Mouse (Mus musculus) embryonic facial prominence, embryonic 15.5 days (tissue): ENCODE measurements around the gene Polm. TPM values are rescaled to one million over a fixed set of nuclear protein-coding genes. Genes with fewer than 3 reads are reported as not detected.

ENCODE experiments used
- ATAC-seq: fragments of 200-750 bp; cut with Nextera tagmentation; 2 replicates; pipeline ENCODE4 v1.8.0; 2017; ENCODE audit warnings: low read depth, moderate TSS enrichment; ENCODE audit not compliant: insufficient number of reproducible peaks, low FRiP score, low TSS enrichment
- H3K27ac ChIP-seq: fragments of 300-500 bp; sonication (generic); replicated peaks from 2 replicates; pipeline ENCODE4 v1.5.1; 2015; ENCODE audit warnings: mild to moderate bottlenecking, inconsistent platforms
- H3K27me3 ChIP-seq: fragments of 300-500 bp; sonication (generic); 2 replicates; pipeline ENCODE4 v1.6.1; 2015; ENCODE audit warnings: inconsistent platforms
- H3K36me3 ChIP-seq: fragments of 300-500 bp; sonication (generic); 2 replicates; pipeline ENCODE4 v1.6.1; 2015; ENCODE audit warnings: mild to moderate bottlenecking, inconsistent platforms
- H3K4me1 ChIP-seq: fragments of 300-500 bp; sonication (generic); 2 replicates; pipeline ENCODE4 v1.6.1; 2015; ENCODE audit warnings: inconsistent platforms
- H3K4me2 ChIP-seq: fragments of 300-500 bp; sonication (generic); replicated peaks from 2 replicates; pipeline ENCODE4 v1.6.1; 2015; ENCODE audit warnings: mild to moderate bottlenecking, inconsistent platforms
- H3K4me3 ChIP-seq: fragments of 300-500 bp; sonication (generic); replicated peaks from 2 replicates; pipeline ENCODE4 v1.5.1; 2015; ENCODE audit warnings: mild to moderate bottlenecking, inconsistent platforms
- H3K9ac ChIP-seq: fragments of 300-500 bp; sonication (generic); 2 replicates; pipeline ENCODE4 v1.6.1; 2015; ENCODE audit warnings: inconsistent platforms
- H3K9me3 ChIP-seq: fragments of 300-500 bp; sonication (generic); replicated peaks from 2 replicates; pipeline ENCODE4 v1.6.1; 2016; ENCODE audit warnings: inconsistent platforms
- WGBS: fragments of 180-500 bp; shearing (Covaris S2); methylation state at CpG from one replicate; pipeline ENCODE4 v1.1.7; 2015; 5-methylcytosine and 5-hydroxymethylcytosine counted together
- polyA plus RNA-seq: library from polyadenylated mRNA; unstranded; fragments of >200 nt; fragmentation: Nextera tagmentation; extraction: Ambion mirVana; gene quantifications from 2 replicates; pipeline ENCODE4 v1.2.1, GENCODE M21; 2015

Polm gene
- polyA plus RNA-seq, 1 experiment from 2014 or later: 12.0 TPM

DNA sequence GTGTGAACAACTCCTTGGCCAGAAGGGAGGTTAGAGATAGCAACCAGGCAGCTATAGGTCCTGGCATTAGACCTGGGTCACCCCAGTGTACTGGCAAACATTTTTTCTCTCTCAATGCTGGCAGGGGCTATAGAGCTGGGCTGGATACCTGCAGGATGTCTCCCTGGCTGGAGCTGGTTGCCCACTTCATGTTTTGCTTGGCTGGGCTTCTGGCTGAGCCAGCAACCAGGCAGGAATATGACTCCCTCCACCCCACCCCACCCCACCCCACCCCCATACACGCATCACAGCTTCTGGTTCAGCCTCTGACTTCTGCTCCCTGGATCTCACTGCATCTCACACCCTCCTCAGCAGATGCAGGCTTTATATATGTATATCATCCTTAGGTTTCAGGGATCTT, 14.5 kb upstream of the Polm start:
- H3K27ac ChIP-seq: 0 out of 2 replicates have a peak overlapping the region, but pooled peaks have one; percentile 2
- no peak overlapping the region for H3K4me2 ChIP-seq
- H3K27me3 ChIP-seq: no peaks in the 10 kb centered on the region
- H3K4me3 ChIP-seq: no peak overlapping the region
- H3K36me3 ChIP-seq: no peaks in the 10 kb centered on the region
- peaks cover 34% of the 10 kb centered on the region for H3K4me1 ChIP-seq
- WGBS: 29% methylated on average over 1 of the region's 1 CpGs
- no peak overlapping the region for H3K9ac ChIP-seq
- ATAC-seq: no peak
- H3K9me3 ChIP-seq: no peaks in the 10 kb centered on the region

- H3K9ac ChIP-seq: no peak overlapping the region
- H3K27me3 ChIP-seq: no peaks in the 10 kb centered on the region
- H3K4me1 ChIP-seq: peaks cover 26% of the 10 kb centered on the region
- WGBS: 54% methylated on average over 4 of the region's 4 CpGs
- no peak overlapping the region for H3K4me3 ChIP-seq
- H3K9me3 ChIP-seq: no peaks in the 10 kb centered on the region
- no peak for ATAC-seq
- H3K36me3 ChIP-seq: no peaks in the 10 kb centered on the region
- no peak overlapping the region; the same call in 1 of the 2 replicates for H3K27ac ChIP-seq
- H3K4me2 ChIP-seq: no peak overlapping the region
These were observed 13.4 kb upstream of the Polm start for GRCm38 (mm10) chr11:5851021-5851736.

GRCm38 (mm10) chr11:5850452-5850851, 12.6 kb upstream of the Polm start:
- H3K27ac ChIP-seq: no peak overlapping the region
- H3K4me1 ChIP-seq: peaks cover 19% of the 10 kb centered on the region
- no peak overlapping the region for H3K4me2 ChIP-seq
- H3K9me3 ChIP-seq: no peaks in the 10 kb centered on the region
- no peak overlapping the region for H3K9ac ChIP-seq
- WGBS: 35% methylated on average over 5 of the region's 5 CpGs
- H3K4me3 ChIP-seq: no peak overlapping the region
- no peaks in the 10 kb centered on the region for H3K36me3 ChIP-seq
- no peak for ATAC-seq
- no peaks in the 10 kb centered on the region for H3K27me3 ChIP-seq

DNA sequence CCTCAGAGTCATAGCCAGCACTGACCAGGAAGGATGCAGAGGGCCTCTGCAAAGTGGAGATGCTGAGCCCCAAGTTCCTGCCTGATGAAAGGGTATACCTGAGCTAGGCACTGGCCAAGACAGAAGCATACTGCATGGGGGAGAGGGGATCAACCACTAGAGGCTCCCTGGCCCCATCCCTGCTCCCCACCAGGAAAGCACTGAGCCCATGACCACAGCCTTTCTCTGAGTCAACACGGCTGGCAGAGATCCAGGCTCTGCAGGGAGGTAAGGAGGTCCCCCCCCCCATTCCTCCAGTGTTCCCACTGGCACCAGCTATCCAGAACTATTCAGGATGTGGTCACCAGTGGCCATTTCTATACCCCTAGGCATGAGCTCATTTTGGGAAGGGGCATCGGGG, 11.5 kb upstream of the Polm start:
- ATAC-seq: 0 out of 2 replicates have a peak, but pooled peaks have one; percentile 20

DNA sequence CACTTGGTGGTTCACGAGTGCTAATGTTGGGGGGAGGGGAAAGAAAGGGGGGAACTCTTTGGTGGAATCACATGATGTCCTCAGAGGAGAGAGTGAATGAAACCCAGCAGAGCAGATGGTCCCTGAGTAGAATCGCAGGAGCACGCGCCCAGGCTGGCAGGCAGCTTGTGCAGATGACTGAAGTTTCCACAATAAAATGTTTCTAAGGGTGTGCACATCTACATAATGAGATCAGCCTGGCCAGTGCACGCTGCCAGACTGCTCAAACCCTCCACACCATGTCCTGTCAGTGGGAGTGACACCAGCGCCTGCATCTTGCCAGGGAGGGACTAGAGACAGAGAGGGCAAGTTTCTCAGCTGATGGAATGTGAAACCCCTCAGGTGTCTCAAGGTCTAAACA, 10.9 kb upstream of the Polm start:
- no peak overlapping the region for H3K4me2 ChIP-seq
- no peaks in the 10 kb centered on the region for H3K36me3 ChIP-seq
- 22% methylated on average over 6 of the region's 6 CpGs for WGBS
- H3K4me3 ChIP-seq: no peak overlapping the region
- H3K9ac ChIP-seq: no peak overlapping the region
- H3K27ac ChIP-seq: peak overlapping the region; percentile 28; the same call in 1 of the 2 replicates
- H3K9me3 ChIP-seq: no peaks in the 10 kb centered on the region
- H3K27me3 ChIP-seq: no peaks in the 10 kb centered on the region
- peak; percentile 44; the same call in 1 of the 2 replicates for ATAC-seq
- peaks cover 18% of the 10 kb centered on the region for H3K4me1 ChIP-seq

More for the DNA sequence above, 11.5 kb upstream of the Polm start:
- H3K4me3 ChIP-seq: no peak overlapping the region
- no peaks in the 10 kb centered on the region for H3K9me3 ChIP-seq
- no peak overlapping the region for H3K9ac ChIP-seq
- no peaks in the 10 kb centered on the region for H3K36me3 ChIP-seq
- peaks cover 18% of the 10 kb centered on the region for H3K4me1 ChIP-seq
- WGBS: 51% methylated on average over 2 of the region's 2 CpGs
- no peak overlapping the region for H3K4me2 ChIP-seq
- H3K27me3 ChIP-seq: no peaks in the 10 kb centered on the region
- 0 out of 2 replicates have a peak overlapping the region, but pooled peaks have one; percentile 28 for H3K27ac ChIP-seq

DNA sequence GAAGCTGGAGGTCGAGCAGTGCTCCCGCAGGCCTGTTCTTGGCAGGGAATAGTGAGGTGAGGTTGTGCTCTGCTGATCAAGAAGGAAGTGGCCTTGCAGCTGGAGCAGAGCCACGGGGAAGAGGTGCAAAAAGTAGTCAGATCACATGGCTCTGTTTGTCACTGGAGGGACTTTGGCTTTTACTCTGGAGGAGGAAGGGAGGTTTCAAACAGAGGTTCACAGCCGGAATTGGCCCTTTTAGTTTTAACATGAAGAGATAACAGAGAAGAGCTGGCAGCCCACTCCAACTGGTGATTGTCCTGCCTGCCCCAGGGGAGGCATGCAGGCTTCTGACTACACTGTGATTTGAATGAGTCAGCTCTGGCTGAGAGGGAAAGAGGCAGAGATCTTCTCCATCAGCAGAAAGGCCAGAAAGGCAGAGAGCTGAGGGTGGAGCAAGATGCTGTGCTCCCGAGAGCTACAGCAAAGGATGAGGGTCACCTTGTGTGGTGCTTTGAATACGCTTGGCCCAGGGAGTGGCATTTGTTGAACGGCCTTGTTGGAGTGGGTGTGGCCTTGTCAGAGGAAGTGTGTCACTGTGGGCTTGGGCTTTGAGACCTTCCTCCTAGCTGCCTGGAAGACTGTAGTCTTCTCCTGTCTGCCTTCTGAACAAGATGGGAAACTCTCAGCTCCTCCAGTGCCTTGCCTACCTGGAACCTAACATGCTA, 9.0 kb upstream of the Polm start:
- no peak overlapping the region; the same call in 1 of the 2 replicates for H3K27ac ChIP-seq
- no peaks in the 10 kb centered on the region for H3K27me3 ChIP-seq
- H3K4me1 ChIP-seq: peaks cover 18% of the 10 kb centered on the region
- no peak for ATAC-seq
- no peak overlapping the region for H3K9ac ChIP-seq
- no peaks in the 10 kb centered on the region for H3K36me3 ChIP-seq
- 63% methylated on average over 7 of the region's 7 CpGs for WGBS
- H3K4me2 ChIP-seq: no peak overlapping the region
- H3K9me3 ChIP-seq: no peaks in the 10 kb centered on the region
- no peak overlapping the region for H3K4me3 ChIP-seq

GRCm38 (mm10) chr11:5843131-5843530, 5.3 kb upstream of the Polm start:
- 89% methylated on average over 3 of the region's 3 CpGs for WGBS
- no peak for ATAC-seq
- H3K4me3 ChIP-seq: no peak overlapping the region
- no peaks in the 10 kb centered on the region for H3K9me3 ChIP-seq
- H3K27me3 ChIP-seq: no peaks in the 10 kb centered on the region
- peaks cover 12% of the 10 kb centered on the region for H3K4me1 ChIP-seq
- H3K36me3 ChIP-seq: no peaks in the 10 kb centered on the region
- no peak overlapping the region for H3K27ac ChIP-seq
- no peak overlapping the region for H3K9ac ChIP-seq
- H3K4me2 ChIP-seq: no peak overlapping the region

DNA sequence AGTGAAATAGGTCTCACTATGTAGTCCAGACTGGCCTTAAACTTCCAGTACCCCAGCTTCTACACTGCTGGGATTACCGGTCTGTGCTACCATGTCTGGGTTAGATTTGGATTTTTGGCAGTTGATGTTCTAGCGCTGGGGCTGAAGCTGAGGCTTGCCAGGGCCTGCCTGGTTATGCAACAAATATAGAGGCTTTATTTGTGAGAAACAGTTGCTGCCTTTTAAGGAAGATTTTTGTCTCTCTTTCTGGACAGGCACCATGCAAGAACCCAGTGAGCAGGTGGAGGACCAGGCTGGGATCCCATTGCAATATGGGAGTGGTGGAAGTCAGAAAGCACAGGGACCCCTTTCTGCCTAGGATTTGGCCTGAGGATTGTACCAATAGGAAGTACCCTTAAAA, 3.9 kb upstream of the Polm start:
- H3K27me3 ChIP-seq: no peaks in the 10 kb centered on the region
- ATAC-seq: no peak
- no peaks in the 10 kb centered on the region for H3K36me3 ChIP-seq

GRCm38 (mm10) chr11:5840346-5840745, 2.5 kb upstream of the Polm start:
- Histone ChIP-seq H3K4me3 (no peak overlapping the region), H3K9me3 (no peaks in the 10 kb centered on the region), H3K27ac (no peak overlapping the region), H3K27me3 (no peaks in the 10 kb centered on the region), H3K4me2 (no peak overlapping the region), H3K9ac (no peak overlapping the region), H3K36me3 (0 out of 2 replicates have a peak, but pooled peaks cover 2% of the 10 kb centered on the region), H3K4me1 (peaks cover 31% of the 10 kb centered on the region)
- no peak for ATAC-seq
- 63% methylated on average over 7 of the region's 7 CpGs for WGBS

More for the DNA sequence above, 3.9 kb upstream of the Polm start:
- H3K9ac ChIP-seq: no peak overlapping the region
- peaks cover 21% of the 10 kb centered on the region for H3K4me1 ChIP-seq
- no peak overlapping the region for H3K27ac ChIP-seq
- H3K4me3 ChIP-seq: no peak overlapping the region
- 74% methylated on average over 2 of the region's 2 CpGs for WGBS
- H3K4me2 ChIP-seq: no peak overlapping the region
- no peaks in the 10 kb centered on the region for H3K9me3 ChIP-seq

DNA sequence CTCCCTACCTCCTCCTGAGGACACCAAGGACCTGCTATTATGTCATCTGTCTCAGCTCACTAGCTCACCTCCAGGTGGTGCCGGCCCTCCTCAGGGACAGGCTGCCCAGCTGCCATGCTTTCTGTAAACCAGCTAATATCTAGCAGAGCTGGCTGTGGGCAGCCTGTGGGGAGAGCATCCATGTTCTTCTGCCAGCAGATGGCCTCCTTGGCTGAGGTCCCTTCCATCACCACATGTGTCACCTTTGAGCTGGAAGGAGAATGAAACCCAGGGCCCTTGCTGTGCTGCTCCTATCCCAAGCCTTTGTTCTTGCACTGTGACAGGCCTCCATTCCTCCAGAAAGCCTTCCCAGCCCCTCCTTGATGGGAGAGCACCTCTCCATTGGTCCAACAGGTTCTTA, 1.7 kb downstream of the Polm start:
- 58% methylated on average over 1 of the region's 1 CpGs for WGBS
- Histone ChIP-seq H3K9me3 (no peaks in the 10 kb centered on the region), H3K4me2 (no peak overlapping the region), H3K4me3 (no peak overlapping the region), H3K36me3 (peaks cover 40% of the 10 kb centered on the region), H3K9ac (no peak overlapping the region), H3K27me3 (no peaks in the 10 kb centered on the region), H3K4me1 (peaks cover 31% of the 10 kb centered on the region), H3K27ac (no peak overlapping the region)
- no peak for ATAC-seq

GRCm38 (mm10) chr11:5835057-5835456, 2.8 kb downstream of the Polm start:
- no peak overlapping the region for H3K9ac ChIP-seq
- no peak overlapping the region for H3K4me3 ChIP-seq
- no peak for ATAC-seq
- peaks cover 48% of the 10 kb centered on the region for H3K36me3 ChIP-seq
- H3K9me3 ChIP-seq: no peaks in the 10 kb centered on the region
- H3K4me1 ChIP-seq: peaks cover 27% of the 10 kb centered on the region
- H3K4me2 ChIP-seq: no peak overlapping the region
- 79% methylated on average over 7 of the region's 7 CpGs for WGBS
- no peaks in the 10 kb centered on the region for H3K27me3 ChIP-seq
- H3K27ac ChIP-seq: no peak overlapping the region
